Mouse (Mus musculus) liver, embryonic 11.5 days (tissue): ENCODE results near the gene U2af1. TPM values are rescaled to one million over a fixed set of nuclear protein-coding genes. Genes with fewer than 3 reads are reported as not detected.

Source experiments
- polyA plus RNA-seq: library from polyadenylated mRNA; unstranded; fragments of >200 nt; fragmentation: Nextera tagmentation; extraction: Ambion mirVana; gene quantifications from 2 replicates; pipeline ENCODE4 v1.2.1, GENCODE M21; 2014

The U2af1 gene
- polyA plus RNA-seq, 1 experiment from 2014 or later, result 210 TPM

Other genes with a start within 250 kb of the U2af1 start
- 65.1 and 70.4 TPM in 2 replicates for gene Wdr4, start 138.9 kb downstream of the U2af1 start, polyA plus RNA-seq
- 331 and 352 TPM in 2 replicates for gene Ndufv3, start 138.8 kb downstream of the U2af1 start, polyA plus RNA-seq
- 25.4 and 25.8 TPM in 2 replicates for gene Pknox1, start 94.2 kb downstream of the U2af1 start, polyA plus RNA-seq
- gene Cbs, start 21.7 kb downstream of the U2af1 start, polyA plus RNA-seq, result 7.3 and 8.3 TPM in 2 replicates
- not detected in 2 replicates for gene Cryaa, start 18.9 kb upstream of the U2af1 start, polyA plus RNA-seq
- gene Sik1, start 196.9 kb upstream of the U2af1 start, polyA plus RNA-seq, result 10.4 and 11.2 TPM in 2 replicates